Mouse (Mus musculus) CH12.LX (cell line): ENCODE measurements around the gene Gjc2. TPM values are rescaled to one million over a fixed set of nuclear protein-coding genes. Genes with fewer than 3 reads are reported as not detected.

Experiments used
- DNase-seq: peaks from one replicate; pipeline ENCODE4 v3.0.0-alpha.2; 2013; ENCODE audit errors: extremely low read depth
- H3K27ac ChIP-seq: 2 replicates; pipeline ENCODE4 v1.5.1; 2012; ENCODE audit warnings: low read depth, mild to moderate bottlenecking, control low read depth, moderate library complexity; ENCODE audit not compliant: insufficient read depth
- H3K27me3 ChIP-seq: replicated peaks from 2 replicates; pipeline ENCODE3; 2012; ENCODE audit warnings: inconsistent platforms
- H3K36me3 ChIP-seq, 2 experiments: replicated peaks in 1 of 2; 2 replicates each; pipeline versions ENCODE3 to v1.6.1; 2012; ENCODE audit warnings: inconsistent platforms in 1 of 2, low read length in 1 of 2, mild to moderate bottlenecking in 1 of 2, mixed read lengths in 1 of 2, moderate library complexity in 1 of 2; ENCODE audit not compliant: control insufficient read depth in 1 of 2, insufficient read depth in 1 of 2
- H3K4me1 ChIP-seq, 2 experiments: 2 replicates each; pipeline ENCODE4 v1.6.1; 2012; ENCODE audit warnings: inconsistent platforms in 1 of 2, moderate library complexity in 1 of 2; ENCODE audit not compliant: insufficient read depth in 2 of 2, control insufficient read depth in 1 of 2
- H3K4me2 ChIP-seq: 2 replicates; pipeline ENCODE4 v1.6.1; 2012; ENCODE audit warnings: low read depth, mild to moderate bottlenecking, control low read depth; ENCODE audit not compliant: poor library complexity, insufficient read depth, severe bottlenecking
- H3K4me3 ChIP-seq, 3 experiments: fragments of 150-350 bp in 1 of 3; sonication (generic) in 1 of 3; replicated peaks in 1 of 3; 2 replicates each; pipeline versions ENCODE3 to v1.5.1; 2011 to 2012; ENCODE audit warnings: low read depth in 2 of 3, low read length in 2 of 3, mild to moderate bottlenecking in 2 of 3, moderate library complexity in 2 of 3, control low read depth in 1 of 3, improper control_type of control experiment in 1 of 3, inconsistent platforms in 1 of 3, mixed read lengths in 1 of 3; ENCODE audit not compliant: poor library complexity in 1 of 3
- H3K79me2 ChIP-seq: replicated peaks from 2 replicates; pipeline ENCODE4 v1.6.1; 2012; ENCODE audit warnings: mild to moderate bottlenecking, moderate library complexity; ENCODE audit not compliant: control insufficient read depth, poor library complexity, insufficient read depth, severe bottlenecking; ENCODE audit errors: extremely low read depth
- H3K9ac ChIP-seq: 2 replicates; pipeline ENCODE4 v1.6.1; 2012; ENCODE audit warnings: low read depth, mild to moderate bottlenecking, control low read depth, moderate library complexity; ENCODE audit not compliant: insufficient read depth
- H3K9me3 ChIP-seq: replicated peaks from 2 replicates; pipeline ENCODE3; 2012; ENCODE audit warnings: low read length, inconsistent platforms, mixed read lengths
- BHLHE40 ChIP-seq: IDR thresholded peaks from 2 replicates; pipeline ENCODE4 v1.6.1; 2011; ENCODE audit warnings: mild to moderate bottlenecking, low read depth, low read length, improper control_type of control experiment
- CHD2 ChIP-seq: IDR thresholded peaks from 2 replicates; pipeline ENCODE4 v1.6.1; 2011; ENCODE audit warnings: low read length, improper control_type of control experiment
- CTCF ChIP-seq, 2 experiments: IDR thresholded peaks in 1 of 2; conservative IDR thresholded peaks in 1 of 2; 2 replicates each; pipeline ENCODE4 v1.5.1; 2011 to 2012; ENCODE audit warnings: low read depth in 2 of 2, low read length in 2 of 2, improper control_type of control experiment in 1 of 2, inconsistent platforms in 1 of 2, mild to moderate bottlenecking in 1 of 2, moderate library complexity in 1 of 2
- E2F4 ChIP-seq: IDR thresholded peaks from 2 replicates; pipeline ENCODE4 v1.6.1; 2011; ENCODE audit warnings: low read depth, low read length, improper control_type of control experiment; ENCODE audit not compliant: insufficient replicate concordance
- ELF1 ChIP-seq: IDR thresholded peaks from 2 replicates; pipeline ENCODE4 v1.6.1; 2014; ENCODE audit warnings: low read depth, mild to moderate bottlenecking, inconsistent platforms, low read length, improper control_type of control experiment
- GABPA ChIP-seq: IDR thresholded peaks from 2 replicates; pipeline ENCODE4 v1.6.1; 2012; ENCODE audit warnings: low read depth, low read length, improper control_type of control experiment, inconsistent platforms; ENCODE audit not compliant: insufficient replicate concordance
- HCFC1 ChIP-seq: IDR thresholded peaks from 2 replicates; pipeline ENCODE4 v1.6.1; 2012; ENCODE audit warnings: low read depth, mild to moderate bottlenecking, inconsistent platforms, low read length, improper control_type of control experiment
- IRF4 ChIP-seq: IDR thresholded peaks from 2 replicates; pipeline ENCODE4 v1.6.1; 2014; ENCODE audit warnings: low read depth, mild to moderate bottlenecking, inconsistent platforms, low read length, improper control_type of control experiment
- JUN ChIP-seq: IDR thresholded peaks from 2 replicates; pipeline ENCODE4 v1.6.1; 2011; ENCODE audit warnings: low read depth, mild to moderate bottlenecking, low read length, improper control_type of control experiment, moderate library complexity; ENCODE audit not compliant: insufficient read depth
- MAFK ChIP-seq: IDR thresholded peaks from 2 replicates; pipeline ENCODE4 v1.6.1; 2011; ENCODE audit warnings: low read length, improper control_type of control experiment; ENCODE audit not compliant: insufficient replicate concordance
- MAZ ChIP-seq: IDR thresholded peaks from 2 replicates; pipeline ENCODE4 v1.6.1; 2012; ENCODE audit warnings: low read depth, mild to moderate bottlenecking, inconsistent platforms, low read length, improper control_type of control experiment, moderate library complexity
- MEF2A ChIP-seq: IDR thresholded peaks from 2 replicates; pipeline ENCODE4 v1.6.1; 2014; ENCODE audit warnings: low read depth, mild to moderate bottlenecking, inconsistent platforms, low read length, improper control_type of control experiment, borderline replicate concordance
- MYC ChIP-seq: IDR thresholded peaks from 2 replicates; pipeline ENCODE4 v1.6.1; 2011; ENCODE audit warnings: low read depth, mild to moderate bottlenecking, improper control_type of control experiment, low read length
- NELFE ChIP-seq: IDR thresholded peaks from 2 replicates; pipeline ENCODE4 v1.6.1; 2011; ENCODE audit warnings: low read depth, low read length, improper control_type of control experiment
- NRF1 ChIP-seq: IDR thresholded peaks from 2 replicates; pipeline ENCODE4 v1.6.1; 2014; ENCODE audit warnings: low read depth, mild to moderate bottlenecking, inconsistent platforms, low read length, improper control_type of control experiment, moderate library complexity
- RAD21 ChIP-seq: IDR thresholded peaks from 2 replicates; pipeline ENCODE4 v1.6.1; 2011; ENCODE audit warnings: low read depth, mild to moderate bottlenecking, low read length, improper control_type of control experiment, moderate library complexity
- RCOR1 ChIP-seq: conservative IDR thresholded peaks from 2 replicates; pipeline ENCODE4 v1.6.1; 2012; ENCODE audit warnings: low read depth, mild to moderate bottlenecking, inconsistent platforms, low read length, improper control_type of control experiment
- SIN3A ChIP-seq: IDR thresholded peaks from 2 replicates; pipeline ENCODE4 v1.6.1; 2012; ENCODE audit warnings: low read length, improper control_type of control experiment, inconsistent platforms
- SMC3 ChIP-seq: IDR thresholded peaks from 2 replicates; pipeline ENCODE4 v1.6.1; 2011; ENCODE audit warnings: low read depth, low read length, improper control_type of control experiment
- TCF12 ChIP-seq: IDR thresholded peaks from 2 replicates; pipeline ENCODE4 v1.6.1; 2014; ENCODE audit warnings: low read depth, mild to moderate bottlenecking, inconsistent platforms, low read length, improper control_type of control experiment
- USF2 ChIP-seq: conservative IDR thresholded peaks from 2 replicates; pipeline ENCODE4 v1.6.1; 2011; ENCODE audit warnings: low read depth, low read length, improper control_type of control experiment
- ZKSCAN1 ChIP-seq: IDR thresholded peaks from 2 replicates; pipeline ENCODE4 v1.6.1; 2012; ENCODE audit warnings: low read depth, inconsistent platforms, low read length, improper control_type of control experiment, borderline replicate concordance
- ZNF384 ChIP-seq: IDR thresholded peaks from 2 replicates; pipeline ENCODE4 v1.6.1; 2012; ENCODE audit warnings: low read depth, low read length, improper control_type of control experiment, inconsistent platforms
- dilution Hi-C: fragments of 300-500 bp; cut with MboI; formaldehyde crosslinking; loops from 2 replicates; pipeline ENCODE4 v1.14.3; 2020; ENCODE audit warnings: low sequenced_read_pairs; ENCODE audit not compliant: extremely low pct_unique_long_range_greater_than_20kb, extremely low pct_ligation_motif_present
- in situ Hi-C: fragments of 300-500 bp; cut with MboI; formaldehyde crosslinking; loops from 3 replicates; pipeline ENCODE4 v1.14.3; 2019; ENCODE audit warnings: low sequenced_read_pairs, low pct_ligation_motif_present, low pct_unique_long_range_greater_than_20kb, mixed read lengths
- polyA plus RNA-seq: library from polyadenylated mRNA; unstranded; fragments of >175 nt; gene quantifications from 2 replicates; pipeline ENCODE4 v1.2.1, GENCODE M21; 2012; ENCODE audit warnings: low read depth; ENCODE audit not compliant: insufficient read length
- total RNA-seq, 2 experiments: library from RNA; depleted of rRNA; stranded (reverse); fragments of 300-350 nt in 1 of 2; fragments of >200 nt in 1 of 2; gene quantifications; 2 replicates each; pipeline ENCODE4 v1.2.3; 2012 to 2014

Gene Gjc2
- total and polyA plus RNA-seq, 3 experiments, result 0.08 to 0.13 TPM; not detected in 1

- Histone ChIP-seq H3K9ac (no peak overlapping the region), H3K27me3 (no peaks in the 10 kb centered on the region), H3K79me2 (peaks cover 27% of the 10 kb centered on the region), H3K4me1 (peaks cover 5 to 33% of the 10 kb centered on the region in 2 experiments; a peak in 3 of 4 replicates), H3K27ac (no peak overlapping the region), H3K4me3 (no peak overlapping the region), H3K36me3 (peaks cover 0 to 5% of the 10 kb centered on the region in 2 experiments), H3K4me2 (peak overlapping the region; percentile 44), H3K9me3 (no peaks in the 10 kb centered on the region)
- TF ChIP-seq SIN3A (0 out of 2 replicates have a peak, but pooled peaks have one; percentile 33), RAD21 (peak; percentile 63), MEF2A (peak; percentile 11; the same call in 1 of the 2 replicates), SMC3 (peak; percentile 67), NELFE (peak; percentile 40; the same call in 1 of the 2 replicates), ELF1 (peak; percentile 48; the same call in 1 of the 2 replicates), IRF4 (peak; percentile 56; the same call in 1 of the 2 replicates), ZKSCAN1 (no peak), BHLHE40 (0 out of 2 replicates have a peak, but pooled peaks have one; percentile 7), NRF1 (no peak; the same call in 1 of the 2 replicates), MAFK (no peak), RCOR1 (no peak), MYC (no peak), TCF12 (no peak), E2F4 (no peak), CTCF (conservative IDR thresholded peaks at IDR 0.05 in 1 of 2, IDR thresholded peaks at IDR 0.05 in 1 of 2; ENCODE audit: low read depth in 2 of 2, low read length in 2 of 2) (peak; percentile 70 to 90), JUN (no peak), USF2 (no peak), CHD2 (no peak), MAZ (no peak), GABPA (no peak), ZNF384 (no peak), HCFC1 (peak; percentile 17; the same call in 1 of the 2 replicates)
- peak; percentile 71 for DNase-seq
- in situ Hi-C loops (no loop called here), dilution Hi-C loops (no loop called here)
Observed at GRCm38 (mm10) chr11:59230144-59230760, 47.2 kb upstream of the Gjc2 start.
